Mouse (Mus musculus) megakaryocyte, embryonic 14.5 days (primary cell): ENCODE measurements around the gene Pole3.

Source experiments
- FLI1 ChIP-seq: IDR thresholded peaks from 2 replicates; pipeline ENCODE4 v1.6.1; 2012; ENCODE audit warnings: low read length, inconsistent platforms, mixed read lengths
- GATA1 ChIP-seq: IDR thresholded peaks from 3 replicates; pipeline ENCODE4 v1.6.1; 2012; ENCODE audit warnings: mixed read lengths, low read length, inconsistent platforms, borderline replicate concordance

GRCm38 (mm10) chr4:62518416-62519121 lies 6.3 kb downstream of the Pole3 start:
- TF ChIP-seq GATA1 (no peak), FLI1 (no peak)
